Mouse (Mus musculus) E14TG2a.4 (cell line): Measurements from ENCODE around the gene Snx5.

Experiments
- H3K27me3 ChIP-seq: 2 replicates; pipeline ENCODE4 v1.6.1; 2014; ENCODE audit warnings: low read length, control low read depth; ENCODE audit not compliant: insufficient read depth
- H3K36me3 ChIP-seq: 2 replicates; pipeline ENCODE4 v1.6.1; 2014; ENCODE audit warnings: low read length, control low read depth; ENCODE audit not compliant: insufficient read depth
- H3K4me1 ChIP-seq: replicated peaks from 2 replicates; pipeline ENCODE4 v1.6.1; 2014; ENCODE audit warnings: low read depth, low read length, control low read depth
- H3K4me3 ChIP-seq: replicated peaks from 2 replicates; pipeline ENCODE4 v1.5.1; 2014; ENCODE audit warnings: mild to moderate bottlenecking, low read length
- H3K9me3 ChIP-seq: 2 replicates; pipeline ENCODE4 v1.6.1; 2014; ENCODE audit warnings: low read length, control low read depth
- CTCF ChIP-seq: conservative IDR thresholded peaks from 2 replicates; pipeline ENCODE4 v1.5.1; 2014; ENCODE audit warnings: low read length
- NANOG ChIP-seq: IDR thresholded peaks from 2 replicates; pipeline ENCODE4 v1.6.1; 2014; ENCODE audit warnings: borderline replicate concordance, low read length, mixed read lengths
- POU5F1 ChIP-seq: IDR thresholded peaks from 2 replicates; pipeline ENCODE4 v1.6.1; 2014; ENCODE audit warnings: low read length, borderline replicate concordance

Snx5 gene

DNA sequence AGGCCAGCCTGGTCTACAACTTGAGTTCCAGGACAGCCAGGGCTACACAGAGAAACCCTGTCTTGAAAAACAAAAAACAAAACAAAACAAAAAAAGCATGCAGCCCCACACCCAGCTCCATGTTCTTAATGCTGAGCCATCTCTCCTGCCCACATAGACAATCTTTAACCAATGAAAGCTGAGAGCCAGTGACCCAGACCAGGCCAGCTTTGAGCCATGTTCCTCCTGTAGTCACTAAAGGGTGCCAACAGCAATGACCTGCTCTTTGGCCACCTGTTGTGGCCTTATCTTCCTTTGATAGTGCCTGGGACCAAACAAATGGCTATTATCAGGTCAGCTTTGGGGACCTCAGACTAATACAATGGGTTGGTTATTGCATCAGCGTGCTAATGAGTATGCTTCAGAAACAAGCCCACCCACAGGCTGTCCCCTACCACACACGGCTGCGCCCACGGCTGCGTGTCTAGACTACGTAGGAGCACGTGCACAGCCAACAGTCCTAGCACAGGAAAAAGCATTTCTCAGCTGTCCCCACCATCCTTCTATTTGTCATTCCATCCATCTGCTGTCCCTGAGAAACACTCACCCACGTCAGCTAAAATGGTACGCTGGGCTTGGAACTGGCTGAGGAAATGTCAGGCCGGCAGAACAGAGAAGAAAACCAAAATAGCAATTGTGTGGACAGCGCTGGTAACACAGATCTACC lies 21.0 kb upstream of the Snx5 start:
- Histone ChIP-seq H3K9me3 (peaks cover 9% of the 10 kb centered on the region), H3K27me3 (no peaks in the 10 kb centered on the region), H3K4me1 (no peaks in the 10 kb centered on the region), H3K4me3 (no peak overlapping the region), H3K36me3 (no peaks in the 10 kb centered on the region)
- TF ChIP-seq NANOG (no peak), POU5F1 (no peak), CTCF (no peak)

DNA sequence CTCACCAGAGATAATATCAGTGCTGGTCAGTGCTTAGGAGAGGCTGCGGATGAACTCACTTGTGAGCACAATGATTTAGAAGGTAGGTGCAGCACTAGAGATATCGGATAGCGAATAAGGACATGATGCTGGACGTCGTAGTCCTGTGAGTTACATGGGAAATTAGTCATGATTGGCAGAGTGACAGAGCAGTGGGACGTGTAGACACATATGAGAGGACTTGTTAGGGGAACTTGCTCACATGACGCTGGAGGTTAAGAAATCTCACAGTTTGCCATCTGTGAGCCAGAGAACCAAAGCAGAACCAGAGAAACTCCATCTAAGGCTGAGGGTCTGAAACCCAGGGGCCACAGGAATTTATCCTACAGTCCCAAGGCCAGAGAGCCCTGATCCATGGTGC lies 19.6 kb upstream of the Snx5 start:
- H3K27me3 ChIP-seq: no peaks in the 10 kb centered on the region
- no peaks in the 10 kb centered on the region for H3K36me3 ChIP-seq
- no peaks in the 10 kb centered on the region for H3K4me1 ChIP-seq
- TF ChIP-seq NANOG: no peak
- no peak for TF ChIP-seq CTCF
- no peak for TF ChIP-seq POU5F1
- H3K9me3 ChIP-seq: peaks cover 6% of the 10 kb centered on the region
- no peak overlapping the region for H3K4me3 ChIP-seq

DNA sequence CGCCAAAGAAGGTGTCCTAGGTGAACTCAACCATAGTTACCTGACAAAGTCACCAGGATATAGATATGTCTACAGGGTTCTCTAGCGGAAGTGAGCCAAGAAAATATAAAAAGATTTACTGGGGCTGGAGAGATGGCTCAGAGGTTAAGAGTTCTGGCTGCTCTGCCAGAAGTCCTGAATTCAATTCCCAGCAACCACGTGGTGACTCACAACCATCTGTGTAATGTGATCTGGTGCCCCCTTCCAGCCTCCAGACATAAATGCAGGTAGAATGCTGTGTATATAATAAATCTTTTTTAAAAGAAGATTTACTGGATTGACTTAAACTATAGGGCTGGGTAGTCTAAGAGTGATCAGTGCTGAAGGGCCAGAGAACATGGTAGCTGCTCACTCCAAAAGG lies 10.7 kb upstream of the Snx5 start:
- Histone ChIP-seq H3K36me3 (peaks cover 34% of the 10 kb centered on the region), H3K27me3 (no peaks in the 10 kb centered on the region), H3K4me3 (no peak overlapping the region), H3K9me3 (no peaks in the 10 kb centered on the region), H3K4me1 (peaks cover 36% of the 10 kb centered on the region)
- no peak for TF ChIP-seq NANOG
- TF ChIP-seq CTCF: no peak
- TF ChIP-seq POU5F1: no peak

DNA sequence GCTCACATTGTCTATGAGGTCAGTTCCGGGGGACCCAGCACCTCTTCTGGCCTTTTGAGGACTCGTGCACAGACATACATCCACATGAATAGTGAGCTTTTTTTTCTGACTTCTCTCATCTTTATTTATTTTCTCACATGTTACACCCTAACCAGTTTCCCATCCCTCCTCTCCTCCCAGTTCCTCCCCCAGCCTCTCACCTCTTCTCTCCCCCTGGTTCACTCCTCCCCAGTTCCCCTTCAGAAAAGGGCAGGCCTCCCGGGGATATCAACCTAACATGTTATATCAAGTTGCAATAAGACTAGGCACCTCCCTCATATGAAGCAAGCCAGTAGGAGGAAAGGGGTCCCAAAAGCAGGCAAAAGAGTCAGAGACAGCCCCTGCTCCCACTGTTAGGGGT lies 9.9 kb upstream of the Snx5 start:
- Histone ChIP-seq H3K4me3 (no peak overlapping the region), H3K9me3 (no peaks in the 10 kb centered on the region), H3K4me1 (peaks cover 44% of the 10 kb centered on the region), H3K27me3 (no peaks in the 10 kb centered on the region), H3K36me3 (peaks cover 42% of the 10 kb centered on the region)
- no peak for TF ChIP-seq NANOG
- TF ChIP-seq POU5F1: no peak
- TF ChIP-seq CTCF: no peak

DNA sequence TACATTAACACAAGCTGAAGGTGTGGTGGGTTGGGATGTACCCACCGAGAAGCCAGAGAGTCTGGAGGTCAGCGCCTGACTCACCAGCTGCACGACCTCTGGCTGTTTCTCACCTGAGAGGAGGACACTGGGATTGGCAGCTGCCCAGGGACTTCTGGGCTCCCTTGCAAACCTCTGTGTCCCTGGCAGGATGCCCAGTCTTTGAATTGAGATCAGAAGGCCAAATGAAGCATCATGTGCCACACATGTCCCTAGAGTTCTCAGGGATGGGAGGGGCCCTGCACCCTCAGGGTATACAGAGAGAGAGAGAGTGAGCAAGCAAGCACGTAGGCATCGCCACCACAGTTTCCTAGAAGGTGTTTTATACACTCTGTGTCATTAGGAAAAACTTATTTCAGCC lies 9.0 kb upstream of the Snx5 start:
- no peaks in the 10 kb centered on the region for H3K27me3 ChIP-seq
- peaks cover 46% of the 10 kb centered on the region for H3K4me1 ChIP-seq
- H3K36me3 ChIP-seq: peaks cover 45% of the 10 kb centered on the region
- H3K9me3 ChIP-seq: no peaks in the 10 kb centered on the region
- H3K4me3 ChIP-seq: no peak overlapping the region
- TF ChIP-seq CTCF (no peak), NANOG (no peak), POU5F1 (no peak)

DNA sequence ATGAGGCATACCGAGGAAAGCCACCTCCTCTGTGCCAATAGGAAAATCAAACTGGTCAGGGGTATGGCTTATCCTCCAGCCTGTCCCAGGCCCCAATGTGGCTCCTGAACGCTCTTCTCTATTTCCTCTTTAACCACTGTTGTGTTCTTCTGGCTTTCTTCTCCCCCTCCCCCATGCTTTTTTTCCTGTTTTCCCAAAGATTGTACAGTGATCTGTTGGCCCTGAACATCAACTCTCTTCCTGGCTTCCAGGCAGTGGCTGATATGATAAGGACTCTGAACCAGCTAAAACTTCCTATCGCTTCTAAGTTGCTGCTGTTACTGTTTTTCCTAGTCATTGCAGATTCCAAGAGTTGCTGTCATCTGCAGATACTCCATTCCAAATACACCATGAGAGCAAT lies 6.2 kb upstream of the Snx5 start:
- TF ChIP-seq CTCF (no peak), NANOG (no peak), POU5F1 (no peak)
- peaks cover 72% of the 10 kb centered on the region for H3K36me3 ChIP-seq
- H3K9me3 ChIP-seq: no peaks in the 10 kb centered on the region
- peaks cover 67% of the 10 kb centered on the region for H3K4me1 ChIP-seq
- H3K4me3 ChIP-seq: no peak overlapping the region
- H3K27me3 ChIP-seq: no peaks in the 10 kb centered on the region

DNA sequence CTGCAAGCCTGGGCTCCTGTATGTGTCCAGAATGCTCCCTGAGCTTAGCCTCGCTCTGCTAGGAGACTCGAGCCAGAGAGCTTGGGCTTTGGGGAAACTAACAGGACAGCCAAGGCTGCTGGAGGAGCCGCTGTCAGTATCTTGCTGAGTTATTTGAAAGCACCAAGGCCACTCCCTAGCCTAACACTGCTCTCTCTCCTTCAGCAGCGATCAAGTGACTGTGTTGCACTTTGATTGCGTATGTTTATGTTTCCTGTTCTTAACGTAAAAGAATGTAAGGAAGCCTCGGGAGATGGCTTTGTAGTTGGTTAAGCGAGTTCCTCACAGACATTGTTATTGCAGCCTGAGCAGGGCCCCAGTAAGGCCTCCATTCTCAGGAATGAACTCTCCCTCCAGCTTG lies 4.0 kb upstream of the Snx5 start:
- Histone ChIP-seq H3K27me3 (no peaks in the 10 kb centered on the region), H3K4me3 (peak overlapping the region; percentile 98; the same call in 1 of the 2 replicates), H3K4me1 (peaks cover 55% of the 10 kb centered on the region), H3K36me3 (peaks cover 69% of the 10 kb centered on the region), H3K9me3 (no peaks in the 10 kb centered on the region)
- TF ChIP-seq CTCF (no peak), NANOG (no peak), POU5F1 (no peak)

DNA sequence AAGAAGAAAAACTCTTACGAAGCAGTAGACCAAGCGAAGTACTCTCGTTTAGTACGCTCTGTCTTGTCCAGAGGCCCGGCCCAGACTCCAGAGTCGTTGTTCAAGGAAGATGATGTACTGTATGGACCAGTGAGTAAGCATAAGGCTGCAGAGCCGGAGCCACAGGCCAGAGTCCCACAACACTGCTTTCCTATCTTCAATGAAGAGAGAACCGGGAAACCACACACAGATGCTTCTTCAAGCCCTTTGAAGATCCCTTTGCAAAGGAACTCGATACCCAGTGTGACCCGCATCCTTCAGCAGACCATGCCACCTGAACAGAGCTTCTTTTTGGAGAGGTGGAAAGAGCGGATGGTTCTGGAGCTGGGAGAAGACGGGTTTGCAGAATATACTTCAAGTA lies 1.4 kb upstream of the Snx5 start:
- peaks cover 67% of the 10 kb centered on the region for H3K36me3 ChIP-seq
- H3K9me3 ChIP-seq: no peaks in the 10 kb centered on the region
- no peaks in the 10 kb centered on the region for H3K27me3 ChIP-seq
- TF ChIP-seq POU5F1: no peak
- no peak for TF ChIP-seq NANOG
- no peak for TF ChIP-seq CTCF
- peak overlapping the region; percentile 98 for H3K4me3 ChIP-seq
- H3K4me1 ChIP-seq: peaks cover 58% of the 10 kb centered on the region

DNA sequence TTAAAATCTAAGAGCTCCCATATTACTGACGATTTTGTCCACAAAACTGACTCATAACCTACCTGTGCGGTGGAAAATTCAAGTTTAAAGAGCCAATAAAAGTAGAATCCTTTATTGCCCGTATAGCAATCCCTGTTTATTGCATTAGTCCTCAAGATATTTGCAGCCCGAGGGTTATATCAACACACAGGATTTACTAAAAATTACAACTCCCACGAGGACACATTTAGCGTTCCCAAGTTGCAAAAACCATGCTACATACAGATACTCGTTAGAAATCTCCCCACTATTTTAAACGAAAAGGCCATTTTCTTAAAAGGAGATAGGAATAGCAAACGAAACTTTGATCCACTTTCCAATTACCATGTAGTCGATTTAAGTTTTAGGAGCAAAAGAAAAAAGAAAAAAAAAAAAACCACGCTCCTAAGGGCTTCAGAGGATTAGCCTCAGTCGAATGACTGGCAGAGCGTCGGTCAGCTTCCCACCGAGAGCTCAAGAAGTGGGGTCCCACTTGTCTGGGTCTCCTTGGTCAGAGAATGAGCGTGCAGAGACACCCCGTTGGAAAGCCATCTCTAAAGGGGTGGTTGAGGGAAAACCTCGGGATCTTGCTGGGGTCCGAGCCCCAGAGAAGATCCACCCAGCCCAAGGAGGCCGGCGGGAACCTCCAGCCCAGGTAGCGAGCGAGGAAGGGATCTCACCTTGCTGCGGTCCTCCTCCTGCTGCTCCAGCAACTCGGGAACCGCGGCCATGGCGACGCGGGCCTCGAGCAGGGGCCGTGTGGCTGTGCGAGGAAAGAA lies 829 bp downstream of the Snx5 start:
- H3K36me3 ChIP-seq: peaks cover 73% of the 10 kb centered on the region
- peaks cover 67% of the 10 kb centered on the region for H3K4me1 ChIP-seq
- TF ChIP-seq NANOG: no peak
- TF ChIP-seq CTCF: no peak
- no peak for TF ChIP-seq POU5F1
- peak overlapping the region; percentile 98 for H3K4me3 ChIP-seq
- H3K27me3 ChIP-seq: no peaks in the 10 kb centered on the region
- no peaks in the 10 kb centered on the region for H3K9me3 ChIP-seq
